Mouse (Mus musculus) testis, postnatal 14 days (tissue): ENCODE data around the gene Nckap5.

ENCODE experiments used
- DNase-seq: peaks from one replicate; pipeline ENCODE4 v3.0.0; 2021; ENCODE audit warnings: low spot score

Nckap5 gene

GRCm38 (mm10) chr1:126700978-126701320 lies 129.7 kb downstream of the Nckap5 start:
- no peak for DNase-seq

- DNase-seq: no peak
These were observed 130.3 kb downstream of the Nckap5 start for GRCm38 (mm10) chr1:126700063-126700977.

- DNase-seq: no peak
These were observed 137.0 kb downstream of the Nckap5 start for GRCm38 (mm10) chr1:126693585-126693984.

- DNase-seq: no peak
These were observed 142.0 kb downstream of the Nckap5 start for GRCm38 (mm10) chr1:126688593-126688992.

- no peak for DNase-seq
These were observed 143.9 kb downstream of the Nckap5 start for GRCm38 (mm10) chr1:126686678-126687077.

- DNase-seq: no peak
These were observed 146.8 kb downstream of the Nckap5 start for GRCm38 (mm10) chr1:126683621-126684445.

GRCm38 (mm10) chr1:126681773-126682172 lies 148.8 kb downstream of the Nckap5 start:
- no peak for DNase-seq

- DNase-seq: no peak
These were observed 151.3 kb downstream of the Nckap5 start for GRCm38 (mm10) chr1:126679348-126679747.

GRCm38 (mm10) chr1:126677280-126677679 lies 153.3 kb downstream of the Nckap5 start:
- no peak for DNase-seq

- DNase-seq: no peak
These were observed 153.8 kb downstream of the Nckap5 start for GRCm38 (mm10) chr1:126676769-126677168.

- DNase-seq: no peak
These were observed 155.5 kb downstream of the Nckap5 start for GRCm38 (mm10) chr1:126675142-126675541.

- no peak for DNase-seq
These were observed 157.4 kb downstream of the Nckap5 start for GRCm38 (mm10) chr1:126673238-126673637.

- no peak for DNase-seq
These were observed 160.1 kb downstream of the Nckap5 start for GRCm38 (mm10) chr1:126670507-126670906.

GRCm38 (mm10) chr1:126660098-126660999 lies 170.2 kb downstream of the Nckap5 start:
- DNase-seq: no peak

GRCm38 (mm10) chr1:126658731-126659130 lies 171.9 kb downstream of the Nckap5 start:
- DNase-seq: no peak

GRCm38 (mm10) chr1:126656246-126656645 lies 174.4 kb downstream of the Nckap5 start:
- no peak for DNase-seq

GRCm38 (mm10) chr1:126652085-126652484 lies 178.5 kb downstream of the Nckap5 start:
- DNase-seq: no peak

GRCm38 (mm10) chr1:126650806-126651205 lies 179.8 kb downstream of the Nckap5 start:
- DNase-seq: no peak

GRCm38 (mm10) chr1:126642751-126643150 lies 187.8 kb downstream of the Nckap5 start:
- DNase-seq: no peak

GRCm38 (mm10) chr1:126639463-126639862 lies 191.1 kb downstream of the Nckap5 start:
- no peak for DNase-seq

- DNase-seq: no peak
These were observed 193.1 kb downstream of the Nckap5 start for GRCm38 (mm10) chr1:126637515-126637914.

- no peak for DNase-seq
These were observed 204.4 kb downstream of the Nckap5 start for GRCm38 (mm10) chr1:126626206-126626605.
